Mouse (Mus musculus) right cerebral cortex, postnatal 4 days (tissue): ENCODE data around the gene Nfu1.
"Not testable (repeated sequence)": the region's sequence is repeated elsewhere in the genome, so short reads cannot be mapped to it uniquely, and the experiment has no call there.

Source experiments
- DNase-seq: peaks from one replicate; pipeline ENCODE4 v3.0.0-alpha.2; 2022

Nfu1 gene

GRCm38 (mm10) chr6:87028881-87029280 lies 19.8 kb downstream of the Nfu1 start:
- DNase-seq = no peak

GRCm38 (mm10) chr6:87031310-87031709 lies 22.3 kb downstream of the Nfu1 start:
- not testable (repeated sequence) for DNase-seq

- DNase-seq = no peak
Observed at GRCm38 (mm10) chr6:87032401-87032800, 23.4 kb downstream of the Nfu1 start.

GRCm38 (mm10) chr6:87034395-87034794 lies 25.4 kb downstream of the Nfu1 start:
- no peak for DNase-seq

- DNase-seq = no peak
Observed at GRCm38 (mm10) chr6:87037826-87038620, 29.0 kb downstream of the Nfu1 start.

GRCm38 (mm10) chr6:87039161-87039560 lies 30.1 kb downstream of the Nfu1 start:
- DNase-seq = no peak

GRCm38 (mm10) chr6:87040971-87041370 lies 31.9 kb downstream of the Nfu1 start:
- no peak for DNase-seq

- no peak for DNase-seq
Observed at GRCm38 (mm10) chr6:87041431-87041830, 32.4 kb downstream of the Nfu1 start.

GRCm38 (mm10) chr6:87042004-87042336 lies 32.9 kb downstream of the Nfu1 start:
- DNase-seq = no peak

- DNase-seq = peak; percentile 96
Observed at GRCm38 (mm10) chr6:87042337-87043130, 33.5 kb downstream of the Nfu1 start, which contains the start of gene Gfpt1. TSS of gene Gfpt1 (plus strand) at chr6:87042846.

- DNase-seq = no peak
Observed at GRCm38 (mm10) chr6:87043131-87043516, 34.1 kb downstream of the Nfu1 start.

- no peak for DNase-seq
Observed at GRCm38 (mm10) chr6:87044895-87045294, 35.9 kb downstream of the Nfu1 start.

GRCm38 (mm10) chr6:87045507-87045906 lies 36.5 kb downstream of the Nfu1 start:
- no peak for DNase-seq

GRCm38 (mm10) chr6:87048712-87049111 lies 39.7 kb downstream of the Nfu1 start:
- not testable (repeated sequence) for DNase-seq

- DNase-seq = no peak
Observed at GRCm38 (mm10) chr6:87051886-87052425, 42.9 kb downstream of the Nfu1 start.

- DNase-seq = no peak
Observed at GRCm38 (mm10) chr6:87054193-87054592, 45.2 kb downstream of the Nfu1 start.

- no peak for DNase-seq
Observed at GRCm38 (mm10) chr6:87059754-87060153, 50.7 kb downstream of the Nfu1 start.

GRCm38 (mm10) chr6:87063586-87063985 lies 54.5 kb downstream of the Nfu1 start:
- no peak for DNase-seq

GRCm38 (mm10) chr6:87068209-87068608 lies 59.2 kb downstream of the Nfu1 start:
- no peak for DNase-seq

GRCm38 (mm10) chr6:87069195-87069900 lies 60.3 kb downstream of the Nfu1 start:
- no peak for DNase-seq

GRCm38 (mm10) chr6:87070641-87071040 lies 61.6 kb downstream of the Nfu1 start:
- no peak for DNase-seq

- no peak for DNase-seq
Observed at GRCm38 (mm10) chr6:87072759-87073158, 63.7 kb downstream of the Nfu1 start.

- no peak for DNase-seq
Observed at GRCm38 (mm10) chr6:87075092-87075685, 66.2 kb downstream of the Nfu1 start.
